ENCODE assay signal across 25 mouse cellular contexts in the genomic region with DNA sequence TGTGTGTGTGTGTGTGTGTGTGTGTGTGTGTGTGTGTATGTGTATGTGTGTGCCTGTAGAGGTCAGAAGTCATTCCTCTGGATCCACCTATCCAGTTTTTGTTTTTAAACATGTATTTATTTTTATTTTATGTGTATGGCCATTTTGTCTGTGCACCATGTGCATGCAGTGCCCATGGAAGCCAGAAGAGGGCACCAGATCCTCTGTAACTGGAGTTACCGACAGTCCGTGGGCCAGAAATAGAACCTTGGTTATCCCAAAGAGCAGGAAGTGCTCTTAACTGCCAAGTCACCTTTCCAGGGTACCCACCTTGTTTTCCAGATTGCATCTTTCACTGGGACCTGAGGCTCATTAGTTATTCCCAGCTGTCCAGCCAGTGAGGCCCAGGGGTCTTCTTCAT. TPM values are rescaled to one million over a fixed set of nuclear protein-coding genes. Genes with fewer than 3 reads are reported as not detected.
DNase-seq lines count a peak whose midpoint lies in the region; ATAC-seq and TF ChIP-seq lines count a peak whose summit lies in the region.
"Had no signal": no experiment of that assay in that cellular context is flagged by ENCODE, and none has a peak within 500 bp of the region (broad histone marks: within the 10 kb centered on the region; RNA-seq: fewer than 3 reads in every experiment).

No protein-coding gene starts in this region.

- H3K36me3 ChIP-seq in liver, embryonic 14.5 days (replicated peaks; ENCODE audit: control insufficient read depth, insufficient read depth, low read depth), result no peaks in the 10 kb centered on the region
- H3K36me3 ChIP-seq in liver, embryonic 12.5 days, result no peaks in the 10 kb centered on the region
- H3K36me3 ChIP-seq in MEL (ENCODE audit: control insufficient read depth in 1 of 2, insufficient read depth in 2 of 2, low read length in 2 of 2), result no peaks in the 10 kb centered on the region
- H3K36me3 ChIP-seq: embryonic facial prominence, embryonic 10.5 days; G1E; hindbrain, embryonic 12.5 days; neural tube, embryonic 15.5 days had no signal

- no peak overlapping the region for H3K9ac ChIP-seq in liver, embryonic 14.5 days (replicated peaks)
- no peak overlapping the region for H3K9ac ChIP-seq in liver, embryonic 12.5 days
- no peak overlapping the region for H3K9ac ChIP-seq in MEL (ENCODE audit: control insufficient read depth, low read depth, low read length, poor library complexity, severe bottlenecking)
- H3K9ac ChIP-seq: hindbrain, embryonic 12.5 days; neural tube, embryonic 15.5 days had no signal

- H3K27me3 ChIP-seq in liver, embryonic 14.5 days (ENCODE audit: control insufficient read depth, insufficient read depth, low read length), result no peaks in the 10 kb centered on the region
- H3K27me3 ChIP-seq in liver, embryonic 12.5 days (replicated peaks), result no peaks in the 10 kb centered on the region
- H3K27me3 ChIP-seq in MEL (ENCODE audit: control insufficient read depth in 1 of 2, insufficient read depth in 2 of 2, low read length in 2 of 2), result no peaks in the 10 kb centered on the region; a peak in 1 of 4 replicates
- H3K27me3 ChIP-seq: hindbrain, embryonic 12.5 days; neural tube, embryonic 15.5 days had no signal

- no peak for TF ChIP-seq POLR2A in MEL (IDR thresholded peaks at IDR 0.05; ENCODE audit: control insufficient read depth in 1 of 2, insufficient read depth in 1 of 2, low read depth in 1 of 2, low read length in 2 of 2, poor library complexity in 1 of 2)

- TF ChIP-seq RAD21 in MEL (IDR thresholded peaks at IDR 0.05; ENCODE audit: low read depth, low read length), result peak; percentile 31

- H3K4me2 ChIP-seq in liver, embryonic 14.5 days (ENCODE audit: low read depth), result no peak overlapping the region
- H3K4me2 ChIP-seq in liver, embryonic 12.5 days, result no peak overlapping the region
- H3K4me2 ChIP-seq: hindbrain, embryonic 12.5 days; midbrain, embryonic 11.5 days; neural tube, embryonic 15.5 days had no signal

- no peak overlapping the region for H3K27ac ChIP-seq in liver, embryonic 14.5 days
- no peak overlapping the region for H3K27ac ChIP-seq in liver, embryonic 12.5 days
- no peak overlapping the region for H3K27ac ChIP-seq in MEL (ENCODE audit: control insufficient read depth, low read depth, low read length)
- no peak overlapping the region for H3K27ac ChIP-seq in left cerebral cortex, adult 2 months
- H3K27ac ChIP-seq: embryonic facial prominence, embryonic 10.5 days; hindbrain, embryonic 12.5 days; kidney, postnatal 0 days; neural tube, embryonic 15.5 days had no signal

- H3K4me1 ChIP-seq in liver, embryonic 14.5 days (replicated peaks; ENCODE audit: control insufficient read depth in 2 of 2, insufficient read depth in 2 of 2, low read length in 1 of 2), result no peaks in the 10 kb centered on the region
- no peaks in the 10 kb centered on the region for H3K4me1 ChIP-seq in liver, embryonic 12.5 days
- no peaks in the 10 kb centered on the region for H3K4me1 ChIP-seq in MEL (ENCODE audit: control insufficient read depth in 1 of 2, insufficient read depth in 2 of 2, low read length in 2 of 2)
- H3K4me1 ChIP-seq: embryonic facial prominence, embryonic 10.5 days; hindbrain, embryonic 12.5 days; neural tube, embryonic 15.5 days had no signal

- TF ChIP-seq CTCF in liver, embryonic 14.5 days (IDR thresholded peaks at IDR 0.05; ENCODE audit: low read depth), result peak; percentile 27; the same call in 1 of the 2 replicates
- TF ChIP-seq CTCF in MEL (IDR thresholded peaks at IDR 0.05 in 2 of 3, conservative IDR thresholded peaks at IDR 0.05 in 1 of 3; ENCODE audit: control insufficient read depth in 1 of 3, insufficient read depth in 1 of 3, low read depth in 2 of 3, low read length in 3 of 3, poor library complexity in 1 of 3, severe bottlenecking in 1 of 3), result peak; percentile 31 to 45 (median 32); a peak in 5 of 6 replicates
- TF ChIP-seq CTCF in left cerebral cortex, adult 2 months (IDR thresholded peaks at IDR 0.05), result no peak; the same call in 1 of the 2 replicates

- no peaks in the 10 kb centered on the region for H3K9me3 ChIP-seq in liver, embryonic 14.5 days (ENCODE audit: control insufficient read depth, low read length)
- no peaks in the 10 kb centered on the region for H3K9me3 ChIP-seq in liver, embryonic 12.5 days (replicated peaks)
- H3K9me3 ChIP-seq in MEL (replicated peaks; ENCODE audit: insufficient read depth, low read length), result no peaks in the 10 kb centered on the region
- H3K9me3 ChIP-seq: neural tube, embryonic 15.5 days had no signal

- no peak for ATAC-seq in liver, embryonic 14.5 days (ENCODE audit: insufficient read depth)
- ATAC-seq in liver, embryonic 12.5 days, result no peak
- ATAC-seq: forebrain, embryonic 16.5 days had no signal

- 57% methylated on average over 2 of the region's 2 CpGs for WGBS in liver, embryonic 14.5 days (ENCODE audit: insufficient replicate concordance)
- 51% methylated on average over 2 of the region's 2 CpGs for WGBS in liver, embryonic 12.5 days (ENCODE audit: insufficient replicate concordance)

- H3K79me2 ChIP-seq in MEL (ENCODE audit: control insufficient read depth, insufficient read depth, low read length, poor library complexity), result no peaks in the 10 kb centered on the region

- H3K4me3 ChIP-seq in liver, embryonic 14.5 days (ENCODE audit: insufficient read depth in 1 of 2, low read depth in 2 of 2, low read length in 2 of 2), result no peak overlapping the region
- no peak overlapping the region for H3K4me3 ChIP-seq in liver, embryonic 12.5 days
- no peak overlapping the region for H3K4me3 ChIP-seq in MEL (ENCODE audit: control insufficient read depth in 1 of 2, insufficient read depth in 1 of 2, low read depth in 2 of 2, low read length in 2 of 2)
- H3K4me3 ChIP-seq in left cerebral cortex, adult 2 months, result no peak overlapping the region
- H3K4me3 ChIP-seq: embryonic facial prominence, embryonic 10.5 days; hindbrain, embryonic 12.5 days; neural tube, embryonic 15.5 days had no signal

- TF ChIP-seq EP300 in liver, embryonic 14.5 days (IDR thresholded peaks at IDR 0.05; ENCODE audit: low read depth), result no peak
- TF ChIP-seq EP300 in MEL (IDR thresholded peaks at IDR 0.05; ENCODE audit: low read depth in 1 of 2, low read length in 2 of 2), result no peak

- no peak for DNase-seq in liver, embryonic 14.5 days (ENCODE audit: low read depth in 3 of 3, low spot score in 3 of 3)
- DNase-seq in A20 (ENCODE audit: low read depth, low spot score) (peak; percentile 37), MEL (ENCODE audit: low read depth, low spot score) (peak; percentile 28)
- DNase-seq in c-Kit-positive CD71-positive TER-119-positive erythroid progenitor cells, embryonic 14.5 days (ENCODE audit: low spot score), result peak; percentile 9
- DNase-seq in heart, adult 11 months, result no peak
- DNase-seq in left cerebral cortex, adult 2 months (ENCODE audit: extremely low spot score in 1 of 2, low spot score in 2 of 2), result no peak
- no peak for DNase-seq in left cerebral cortex, postnatal 4 days
- DNase-seq: adrenal gland, postnatal 25 days; cerebellum, adult 11 months; cerebellum, adult 9-11 months; gastrocnemius, postnatal 14 days; heart, adult 18-20 months; kidney, adult 2 months; lung, postnatal 10 days; right cerebral cortex, adult 18-20 months; right cerebral cortex, postnatal 4 days had no signal

- intact Hi-C loops in left cerebral cortex, adult 2 months (cut with DNase I), result no loop called here
- intact Hi-C loops in left cerebral cortex, postnatal 4 days (cut with DNase I), result no loop called here

TF ChIP-seq in MEL, 35 proteins besides CTCF, POLR2A, EP300 and RAD21:
- TF ChIP-seq NELFE (IDR thresholded peaks at IDR 0.05; ENCODE audit: low read depth, low read length) (no peak), ELF1 (IDR thresholded peaks at IDR 0.05; ENCODE audit: low read depth, low read length) (no peak), SMC3 (IDR thresholded peaks at IDR 0.05; ENCODE audit: low read depth, low read length) (peak; percentile 29), JUND (IDR thresholded peaks at IDR 0.05; ENCODE audit: low read depth, low read length) (no peak), SIN3A (IDR thresholded peaks at IDR 0.05; ENCODE audit: low read length) (no peak)

RNA-seq across cellular contexts. Expression of a gene that starts 29.4 kb away (rescaled TPM):
- 0.13 and 0.17 TPM in 2 replicates for polyA plus RNA-seq in liver, embryonic 14.5 days (2012; rRNA removed)
- polyA plus RNA-seq in liver, embryonic 14.5 days (2014; fragmentation: Nextera tagmentation; extraction: Ambion mirVana), result 0.13 and 0.20 TPM in 2 replicates
- polyA plus RNA-seq in liver, embryonic 12.5 days (2016; fragmentation: Nextera tagmentation; extraction: Ambion mirVana), result 0.12 and 0.17 TPM in 2 replicates
- total RNA-seq in MEL (2012; rRNA removed), result not detected in 2 replicates
- polyA plus RNA-seq in MEL (2012; ENCODE audit: insufficient read depth in 1 of 2, insufficient read length in 2 of 2, low read depth in 1 of 2, low replicate concordance in 2 of 2, missing spikeins in 1 of 2), result under 1 TPM in 1 of 2 experiments, not detected in 1; 0.03 TPM
- total RNA-seq in left cerebral cortex, adult 2 months (2021), result under 1 TPM; 0.28 to 0.34 TPM
- total RNA-seq in left cerebral cortex, postnatal 4 days (2021), result under 1 TPM; 0.64 to 0.70 TPM
- total RNA-seq: heart, postnatal 25 days had no signal
- polyA plus RNA-seq: G1E had no signal

Comparison
In these comparisons a context has a peak if more than half of its experiments do, and no peak if none do; other contexts are left out.
1. DNase-seq: peak in A20 (single experiment), MEL (single experiment) and c-Kit-positive CD71-positive TER-119-positive erythroid progenitor cells, embryonic 14.5 days (single experiment); none in liver, embryonic 14.5 days (0 of 3), heart, adult 11 months (single experiment), left cerebral cortex, adult 2 months (0 of 2) and left cerebral cortex, postnatal 4 days (single experiment).